Mouse (Mus musculus): ENCODE results near the gene Dennd5a.

GRCm38 (mm10) chr7:109924965-109925364 lies 35.3 kb downstream of the Dennd5a start:
- no peak for TF ChIP-seq CTCF (IDR thresholded peaks at IDR 0.05)
- no peak for TF ChIP-seq EP300 (IDR thresholded peaks at IDR 0.05)
